Mouse (Mus musculus): ENCODE data around the gene Sesn3. TPM values are rescaled to one million over a fixed set of nuclear protein-coding genes. Genes with fewer than 3 reads are reported as not detected.

The Sesn3 gene
- polyA plus RNA-seq, 1 experiment from 2014 or later = 33.6 TPM

GRCm38 (mm10) chr9:14376149-14376548, 101.3 kb downstream of the Sesn3 start:
- 91% methylated on average over 4 of the region's 4 CpGs for WGBS
- Histone ChIP-seq H3K4me3 (ENCODE audit: low read depth, low read length) (no peak overlapping the region), H3K9me3 (ENCODE audit: control insufficient read depth, low read length) (no peaks in the 10 kb centered on the region), H3K36me3 (ENCODE audit: control insufficient read depth, insufficient read depth, low read length) (no peaks in the 10 kb centered on the region), H3K27ac (ENCODE audit: low read depth, low read length) (no peak overlapping the region), H3K9ac (replicated peaks; ENCODE audit: low read depth, low read length) (no peak overlapping the region), H3K4me2 (ENCODE audit: low read depth, low read length) (no peak overlapping the region), H3K4me1 (ENCODE audit: control insufficient read depth, insufficient read depth, low read length) (no peaks in the 10 kb centered on the region), H3K27me3 (ENCODE audit: control insufficient read depth, insufficient read depth, low read length) (no peaks in the 10 kb centered on the region)
- ATAC-seq (ENCODE audit: low read depth) = no peak

GRCm38 (mm10) chr9:14378151-14378550, 103.3 kb downstream of the Sesn3 start:
- Histone ChIP-seq H3K36me3 (ENCODE audit: control insufficient read depth, insufficient read depth, low read length) (no peaks in the 10 kb centered on the region), H3K9me3 (ENCODE audit: control insufficient read depth, low read length) (no peaks in the 10 kb centered on the region), H3K4me2 (ENCODE audit: low read depth, low read length) (no peak overlapping the region), H3K9ac (replicated peaks; ENCODE audit: low read depth, low read length) (no peak overlapping the region), H3K27me3 (ENCODE audit: control insufficient read depth, insufficient read depth, low read length) (no peaks in the 10 kb centered on the region), H3K27ac (ENCODE audit: low read depth, low read length) (no peak overlapping the region), H3K4me1 (ENCODE audit: control insufficient read depth, insufficient read depth, low read length) (no peaks in the 10 kb centered on the region; the same call in 1 of the 2 replicates), H3K4me3 (ENCODE audit: low read depth, low read length) (no peak overlapping the region)
- 95% methylated on average over 2 of the region's 2 CpGs for WGBS
- no peak for ATAC-seq (ENCODE audit: low read depth)

- no peak for ATAC-seq (ENCODE audit: low read depth)
- Histone ChIP-seq H3K36me3 (ENCODE audit: control insufficient read depth, insufficient read depth, low read length) (no peaks in the 10 kb centered on the region), H3K9ac (replicated peaks; ENCODE audit: low read depth, low read length) (peak overlapping the region; percentile 88), H3K27me3 (ENCODE audit: control insufficient read depth, insufficient read depth, low read length) (no peaks in the 10 kb centered on the region), H3K4me1 (ENCODE audit: control insufficient read depth, insufficient read depth, low read length) (no peaks in the 10 kb centered on the region; the same call in 1 of the 2 replicates), H3K4me3 (ENCODE audit: low read depth, low read length) (peak overlapping the region; percentile 81), H3K27ac (ENCODE audit: low read depth, low read length) (no peak overlapping the region; the same call in 1 of the 2 replicates), H3K9me3 (ENCODE audit: control insufficient read depth, low read length) (no peaks in the 10 kb centered on the region), H3K4me2 (ENCODE audit: low read depth, low read length) (peak overlapping the region; percentile 87)
- 26% methylated on average over 8 of the region's 8 CpGs for WGBS
Observed at GRCm38 (mm10) chr9:14379769-14380385, 105.0 kb downstream of the Sesn3 start.

GRCm38 (mm10) chr9:14380386-14381285, 105.8 kb downstream of the Sesn3 start:
- under 1% methylated on average over 72 of the region's 76 CpGs for WGBS
- peak; percentile 95 for ATAC-seq (ENCODE audit: low read depth)
- Histone ChIP-seq H3K4me1 (ENCODE audit: control insufficient read depth, insufficient read depth, low read length) (no peaks in the 10 kb centered on the region; the same call in 1 of the 2 replicates), H3K36me3 (ENCODE audit: control insufficient read depth, insufficient read depth, low read length) (no peaks in the 10 kb centered on the region), H3K9me3 (ENCODE audit: control insufficient read depth, low read length) (no peaks in the 10 kb centered on the region), H3K27ac (ENCODE audit: low read depth, low read length) (peak overlapping the region; percentile 80), H3K4me3 (ENCODE audit: low read depth, low read length) (peak overlapping the region; percentile 81), H3K27me3 (ENCODE audit: control insufficient read depth, insufficient read depth, low read length) (no peaks in the 10 kb centered on the region), H3K9ac (replicated peaks; ENCODE audit: low read depth, low read length) (peak overlapping the region; percentile 88), H3K4me2 (ENCODE audit: low read depth, low read length) (peak overlapping the region; percentile 87)

GRCm38 (mm10) chr9:14381353-14382055, 106.6 kb downstream of the Sesn3 start, which contains the start of gene Endod1:
Endod1 (minus strand) TSS chr9:14381507.
- no peaks in the 10 kb centered on the region for H3K27me3 ChIP-seq (ENCODE audit: control insufficient read depth, insufficient read depth, low read length)
- H3K4me3 ChIP-seq (ENCODE audit: low read depth, low read length) = peak within 1 kb of the TSS; percentile 81
- peak within 1 kb of the TSS; percentile 88 for H3K9ac ChIP-seq (replicated peaks; ENCODE audit: low read depth, low read length)
- ATAC-seq (ENCODE audit: low read depth) = peak; percentile 57
- no peaks in the 10 kb centered on the region; the same call in 1 of the 2 replicates for H3K4me1 ChIP-seq (ENCODE audit: control insufficient read depth, insufficient read depth, low read length)
- WGBS = 6% methylated on average over 8 of the region's 8 CpGs
- H3K36me3 ChIP-seq (ENCODE audit: control insufficient read depth, insufficient read depth, low read length) = no peaks in the 10 kb centered on the region
- peak within 1 kb of the TSS; percentile 80 for H3K27ac ChIP-seq (ENCODE audit: low read depth, low read length)
- H3K9me3 ChIP-seq (ENCODE audit: control insufficient read depth, low read length) = no peaks in the 10 kb centered on the region
- H3K4me2 ChIP-seq (ENCODE audit: low read depth, low read length) = peak within 1 kb of the TSS; percentile 87

- H3K4me1 ChIP-seq (ENCODE audit: control insufficient read depth, insufficient read depth, low read length) = no peaks in the 10 kb centered on the region; the same call in 1 of the 2 replicates
- WGBS = 87% methylated on average over 5 of the region's 5 CpGs
- no peaks in the 10 kb centered on the region for H3K36me3 ChIP-seq (ENCODE audit: control insufficient read depth, insufficient read depth, low read length)
- no peak overlapping the region for H3K4me2 ChIP-seq (ENCODE audit: low read depth, low read length)
- H3K9me3 ChIP-seq (ENCODE audit: control insufficient read depth, low read length) = no peaks in the 10 kb centered on the region
- no peak for ATAC-seq (ENCODE audit: low read depth)
- H3K27ac ChIP-seq (ENCODE audit: low read depth, low read length) = no peak overlapping the region
- H3K9ac ChIP-seq (replicated peaks; ENCODE audit: low read depth, low read length) = no peak overlapping the region
- no peaks in the 10 kb centered on the region for H3K27me3 ChIP-seq (ENCODE audit: control insufficient read depth, insufficient read depth, low read length)
- no peak overlapping the region for H3K4me3 ChIP-seq (ENCODE audit: low read depth, low read length)
Observed at GRCm38 (mm10) chr9:14382256-14382791, 107.5 kb downstream of the Sesn3 start.

Other genes with a start within 250 kb of the Sesn3 start
- 32.3 and 42.2 TPM in 2 replicates for gene Endod1, start 106.4 kb downstream of the Sesn3 start, polyA plus RNA-seq (2014; fragmentation: Nextera tagmentation; extraction: Ambion mirVana)
- 0.85 and 1.2 TPM in 2 replicates for gene Kdm4d, start 225.4 kb downstream of the Sesn3 start, polyA plus RNA-seq (2014; fragmentation: Nextera tagmentation; extraction: Ambion mirVana)
- gene Cwc15, start 225.6 kb downstream of the Sesn3 start, polyA plus RNA-seq (2014; fragmentation: Nextera tagmentation; extraction: Ambion mirVana) = 143 and 157 TPM in 2 replicates